Mouse (Mus musculus) erythroblast, embryonic 14.5 days (primary cell): ENCODE results near the gene Arhgef40.

Experiments used
- GATA1 ChIP-seq: IDR thresholded peaks from 2 replicates; pipeline ENCODE4 v1.6.1; 2012; ENCODE audit warnings: low read length, inconsistent platforms, mixed read lengths
- TAL1 ChIP-seq: IDR thresholded peaks from 3 replicates; pipeline ENCODE4 v1.6.1; 2012; ENCODE audit warnings: low read length, inconsistent platforms, mixed read lengths

DNA sequence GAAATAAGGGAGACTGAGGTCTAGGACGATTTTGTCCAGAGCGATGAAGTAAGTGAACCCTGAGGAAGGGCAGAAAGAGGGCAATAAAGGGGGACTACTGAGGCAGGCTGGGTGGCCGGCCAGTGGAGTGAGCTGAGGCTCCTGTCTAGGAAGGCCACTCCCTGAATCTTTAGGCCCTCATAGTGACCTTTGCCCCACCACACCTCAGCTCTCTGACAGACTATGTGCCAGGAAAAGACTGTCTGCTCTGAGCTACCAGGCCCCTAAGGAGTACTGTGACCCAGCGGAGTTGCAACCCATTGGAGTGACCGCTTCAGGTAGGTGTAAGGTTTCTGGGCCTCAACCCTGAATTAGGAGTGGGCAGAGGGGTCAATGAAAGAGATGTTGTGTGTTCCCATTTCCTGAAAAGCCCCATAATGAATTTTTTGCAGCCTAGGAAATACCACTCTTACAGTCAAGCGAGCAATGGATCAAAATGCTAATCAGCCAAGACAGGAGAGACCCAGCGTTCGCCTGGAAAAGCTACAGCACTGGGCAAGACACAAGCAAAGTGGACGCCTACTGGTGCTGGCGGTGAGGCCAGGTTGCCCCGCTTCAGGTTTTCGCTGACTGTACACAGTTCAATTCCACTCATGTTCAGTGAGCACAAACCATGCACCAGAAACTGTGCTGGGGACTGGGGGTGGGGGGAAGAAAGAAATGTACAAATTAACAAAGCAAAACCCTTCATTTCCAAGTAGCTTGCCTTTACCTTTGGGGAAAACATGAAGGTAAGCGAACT lies 32.3 kb downstream of the Arhgef40 start:
- TF ChIP-seq GATA1 (no peak), TAL1 (no peak)
